Mouse (Mus musculus) intestine, embryonic 16.5 days (tissue): ENCODE measurements around the gene Aamdc. TPM values are rescaled to one million over a fixed set of nuclear protein-coding genes. Genes with fewer than 3 reads are reported as not detected.

Source experiments
- ATAC-seq: fragments of 200-750 bp; cut with Nextera tagmentation; 2 replicates; pipeline ENCODE4 v1.8.0; 2017; ENCODE audit warnings: moderate TSS enrichment, moderate library complexity
- H3K27ac ChIP-seq: fragments of 300-500 bp; sonication (generic); 2 replicates; pipeline ENCODE4 v1.5.1; 2014; ENCODE audit warnings: mild to moderate bottlenecking, low read length
- H3K27me3 ChIP-seq: fragments of 300-500 bp; sonication (generic); replicated peaks from 2 replicates; pipeline ENCODE4 v1.6.1; 2014; ENCODE audit warnings: low read length, control low read depth, mixed read lengths; ENCODE audit not compliant: control insufficient read depth, insufficient read depth
- H3K36me3 ChIP-seq: fragments of 300-500 bp; sonication (generic); 2 replicates; pipeline ENCODE4 v1.6.1; 2014; ENCODE audit warnings: low read length, control low read depth; ENCODE audit not compliant: control insufficient read depth, insufficient read depth
- H3K4me1 ChIP-seq: fragments of 300-500 bp; sonication (generic); 2 replicates; pipeline ENCODE4 v1.6.1; 2014; ENCODE audit warnings: low read length, control low read depth, mixed read lengths; ENCODE audit not compliant: control insufficient read depth, insufficient read depth
- H3K4me2 ChIP-seq: fragments of 300-500 bp; sonication (generic); 2 replicates; pipeline ENCODE4 v1.6.1; 2014; ENCODE audit warnings: low read depth, low read length, control low read depth
- H3K4me3 ChIP-seq: fragments of 300-500 bp; sonication (generic); 2 replicates; pipeline ENCODE4 v1.5.1; 2014; ENCODE audit warnings: mild to moderate bottlenecking, low read length
- H3K9ac ChIP-seq: fragments of 300-500 bp; sonication (generic); 2 replicates; pipeline ENCODE4 v1.6.1; 2014; ENCODE audit warnings: low read depth, low read length
- H3K9me3 ChIP-seq: fragments of 300-500 bp; sonication (generic); 2 replicates; pipeline ENCODE4 v1.6.1; 2016; ENCODE audit warnings: low read length, control low read depth; ENCODE audit not compliant: control insufficient read depth
- WGBS: fragments of 180-500 bp; shearing (Covaris S2); extraction: QIAGEN DNeasy Blood & Tissue Kit; methylation state at CpG from one replicate; pipeline ENCODE4 v1.1.7; 2014; 5-methylcytosine and 5-hydroxymethylcytosine counted together
- polyA plus RNA-seq: library from polyadenylated mRNA; unstranded; fragments of >200 nt; fragmentation: Nextera tagmentation; extraction: Ambion mirVana; gene quantifications from 2 replicates; pipeline ENCODE4 v1.2.1, GENCODE M21; 2015

Aamdc gene
- polyA plus RNA-seq, 1 experiment from 2014 or later = 81.8 TPM

- H3K27ac ChIP-seq = no peak overlapping the region
- H3K4me2 ChIP-seq = no peak overlapping the region
- 80% methylated on average over 2 of the region's 2 CpGs for WGBS
- H3K9ac ChIP-seq = no peak overlapping the region
- H3K27me3 ChIP-seq = no peaks in the 10 kb centered on the region
- no peak for ATAC-seq
- no peaks in the 10 kb centered on the region for H3K4me1 ChIP-seq
- peaks cover 8% of the 10 kb centered on the region for H3K36me3 ChIP-seq
- H3K4me3 ChIP-seq = no peak overlapping the region
- no peaks in the 10 kb centered on the region for H3K9me3 ChIP-seq
Observed at GRCm38 (mm10) chr7:97546462-97546861, 32.8 kb downstream of the Aamdc start.

- H3K4me3 ChIP-seq = no peak overlapping the region
- peaks cover 18% of the 10 kb centered on the region for H3K36me3 ChIP-seq
- no peak overlapping the region for H3K27ac ChIP-seq
- no peak overlapping the region for H3K4me2 ChIP-seq
- no peak overlapping the region for H3K9ac ChIP-seq
- H3K9me3 ChIP-seq = no peaks in the 10 kb centered on the region
- no peaks in the 10 kb centered on the region for H3K27me3 ChIP-seq
- WGBS = 90% methylated on average over 5 of the region's 5 CpGs
- no peaks in the 10 kb centered on the region for H3K4me1 ChIP-seq
- no peak for ATAC-seq
Observed at GRCm38 (mm10) chr7:97536571-97536970, 42.7 kb downstream of the Aamdc start.

DNA sequence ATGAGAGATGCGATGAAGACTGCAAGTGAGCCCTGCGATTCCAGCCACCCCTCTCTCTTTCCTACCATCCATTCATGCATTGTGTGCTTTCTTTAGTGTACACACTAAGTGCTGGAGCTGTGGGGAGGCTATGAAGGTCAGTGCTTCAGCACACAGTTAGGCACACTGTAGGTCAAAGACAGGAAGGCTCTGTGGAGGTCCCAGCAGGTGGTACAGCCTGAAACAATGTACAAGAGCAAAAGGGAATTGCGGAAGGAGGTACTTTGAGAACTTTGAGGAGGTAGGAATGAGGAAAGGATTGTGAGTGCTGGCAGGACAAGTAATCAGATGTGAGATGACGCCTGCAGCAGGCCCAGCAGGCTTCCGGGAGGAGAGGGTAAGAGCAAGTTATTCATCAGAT, 43.8 kb downstream of the Aamdc start:
- no peak for ATAC-seq
- H3K27ac ChIP-seq = no peak overlapping the region
- no peaks in the 10 kb centered on the region for H3K27me3 ChIP-seq
- no peak overlapping the region for H3K9ac ChIP-seq
- H3K4me2 ChIP-seq = no peak overlapping the region
- H3K36me3 ChIP-seq = peaks cover 23% of the 10 kb centered on the region
- no peak overlapping the region for H3K4me3 ChIP-seq
- WGBS = 85% methylated on average over 5 of the region's 5 CpGs
- no peaks in the 10 kb centered on the region for H3K9me3 ChIP-seq
- no peaks in the 10 kb centered on the region for H3K4me1 ChIP-seq

GRCm38 (mm10) chr7:97519935-97520334, 59.4 kb downstream of the Aamdc start:
- H3K4me3 ChIP-seq = no peak overlapping the region
- no peak overlapping the region for H3K27ac ChIP-seq
- H3K27me3 ChIP-seq = no peaks in the 10 kb centered on the region
- WGBS = 90% methylated on average over 2 of the region's 2 CpGs
- H3K36me3 ChIP-seq = 0 out of 2 replicates have a peak, but pooled peaks cover 3% of the 10 kb centered on the region
- ATAC-seq = no peak
- H3K9ac ChIP-seq = no peak overlapping the region
- H3K4me2 ChIP-seq = no peak overlapping the region
- no peaks in the 10 kb centered on the region for H3K4me1 ChIP-seq
- no peaks in the 10 kb centered on the region for H3K9me3 ChIP-seq

- H3K4me3 ChIP-seq = no peak overlapping the region
- H3K4me2 ChIP-seq = no peak overlapping the region
- no peaks in the 10 kb centered on the region for H3K4me1 ChIP-seq
- no peaks in the 10 kb centered on the region for H3K9me3 ChIP-seq
- ATAC-seq = no peak
- H3K27me3 ChIP-seq = no peaks in the 10 kb centered on the region
- 0 out of 2 replicates have a peak, but pooled peaks cover 3% of the 10 kb centered on the region for H3K36me3 ChIP-seq
- no peak overlapping the region for H3K27ac ChIP-seq
- WGBS = 87% methylated on average over 1 of the region's 1 CpGs
- no peak overlapping the region for H3K9ac ChIP-seq
Observed at GRCm38 (mm10) chr7:97514786-97515185, 64.5 kb downstream of the Aamdc start.

DNA sequence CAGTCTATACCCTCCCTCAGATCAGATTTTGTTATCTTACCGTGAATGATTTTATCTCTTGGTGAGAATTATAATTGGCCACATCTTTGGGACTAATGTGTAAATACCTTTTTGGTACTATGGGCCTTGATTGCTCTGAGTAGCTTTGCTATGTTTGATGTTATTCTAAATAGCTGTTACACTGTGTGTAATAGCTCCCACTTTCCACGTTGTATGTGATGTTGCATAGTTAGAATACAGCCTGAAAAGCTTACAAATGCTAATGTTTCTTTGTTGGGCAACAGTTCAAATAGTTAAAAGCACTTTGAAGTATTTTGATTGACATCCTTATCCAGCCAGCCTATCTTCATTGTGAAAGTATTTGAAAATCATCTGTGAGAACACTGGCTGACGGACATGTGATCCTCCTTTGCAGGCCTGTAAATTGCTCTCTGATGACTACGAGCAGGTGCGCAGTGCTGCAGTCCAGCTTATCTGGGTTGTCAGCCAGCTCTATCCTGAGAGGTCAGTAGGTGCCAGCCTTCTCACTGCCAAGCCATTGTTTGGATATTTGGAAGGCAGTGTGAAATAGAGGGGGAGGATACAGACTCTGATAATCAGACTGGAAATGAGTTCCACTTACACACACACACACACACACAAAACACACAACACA, 78.6 kb downstream of the Aamdc start:
- 73% methylated on average over 5 of the region's 5 CpGs for WGBS
- Histone ChIP-seq H3K4me3 (no peak overlapping the region), H3K9me3 (no peaks in the 10 kb centered on the region), H3K4me2 (no peak overlapping the region), H3K9ac (no peak overlapping the region), H3K4me1 (no peaks in the 10 kb centered on the region), H3K27me3 (no peaks in the 10 kb centered on the region), H3K27ac (no peak overlapping the region), H3K36me3 (no peaks in the 10 kb centered on the region)
- no peak for ATAC-seq

Other genes with a start within 250 kb of the Aamdc start
- gene Usp35, start 247.5 kb downstream of the Aamdc start, polyA plus RNA-seq = 0.54 and 0.60 TPM in 2 replicates
- 4.1 and 4.4 TPM in 2 replicates for gene Kctd21, start 247.2 kb downstream of the Aamdc start, polyA plus RNA-seq
- gene Alg8, start 207.9 kb downstream of the Aamdc start, polyA plus RNA-seq = 51.3 and 55.7 TPM in 2 replicates
- 377 and 385 TPM in 2 replicates for gene Ndufc2, start 179.5 kb downstream of the Aamdc start, polyA plus RNA-seq
- gene Thrsp, start 161.8 kb downstream of the Aamdc start, polyA plus RNA-seq = 0.40 and 0.45 TPM in 2 replicates
- gene Kctd14, start 128.2 kb downstream of the Aamdc start, polyA plus RNA-seq = 6.8 and 7.3 TPM in 2 replicates
- 38.7 and 41.2 TPM in 2 replicates for gene Ints4, start 98.5 kb downstream of the Aamdc start, polyA plus RNA-seq
- gene Rsf1, start 392 bp upstream of the Aamdc start, polyA plus RNA-seq = 11.9 and 16.0 TPM in 2 replicates
- gene Clns1a, start 117.1 kb upstream of the Aamdc start, polyA plus RNA-seq = 136 and 152 TPM in 2 replicates
- gene Aqp11, start 158.8 kb upstream of the Aamdc start, polyA plus RNA-seq = 93.4 and 115 TPM in 2 replicates
- gene Pak1, start 209.0 kb upstream of the Aamdc start, polyA plus RNA-seq = 35.8 and 36.3 TPM in 2 replicates